Mouse (Mus musculus) embryonic facial prominence, embryonic 10.5 days (tissue): ENCODE measurements around the gene Ggcx. TPM values are rescaled to one million over a fixed set of nuclear protein-coding genes. Genes with fewer than 3 reads are reported as not detected.

ENCODE experiments used
- DNase-seq: peaks from one replicate; pipeline ENCODE4 v3.0.0-alpha.2; 2017; ENCODE audit warnings: low spot score
- H3K27ac ChIP-seq: fragments of 300-500 bp; sonication (generic); replicated peaks from 2 replicates; pipeline ENCODE4 v1.5.1; 2016; ENCODE audit warnings: mild to moderate bottlenecking
- H3K27me3 ChIP-seq: fragments of 300-500 bp; sonication (generic); replicated peaks from 2 replicates; pipeline ENCODE4 v1.6.1; 2016; ENCODE audit warnings: low read depth, mild to moderate bottlenecking; ENCODE audit not compliant: poor library complexity, severe bottlenecking
- H3K36me3 ChIP-seq: fragments of 300-500 bp; sonication (generic); replicated peaks from 2 replicates; pipeline ENCODE4 v1.6.1; 2016; ENCODE audit warnings: mild to moderate bottlenecking, moderate library complexity
- H3K4me1 ChIP-seq: fragments of 300-500 bp; sonication (generic); 2 replicates; pipeline ENCODE4 v1.6.1; 2016
- H3K4me3 ChIP-seq: fragments of 300-500 bp; sonication (generic); 2 replicates; pipeline ENCODE4 v1.5.1; 2016; ENCODE audit warnings: mild to moderate bottlenecking, moderate library complexity
- H3K9me3 ChIP-seq: fragments of 300-500 bp; sonication (generic); 2 replicates; pipeline ENCODE4 v1.6.1; 2016; ENCODE audit warnings: mild to moderate bottlenecking
- WGBS: fragments of 180-500 bp; shearing (Covaris S2); methylation state at CpG from one replicate; pipeline ENCODE4 v1.1.7; 2016; 5-methylcytosine and 5-hydroxymethylcytosine counted together
- polyA plus RNA-seq: library from polyadenylated mRNA; unstranded; fragments of >200 nt; fragmentation: Nextera tagmentation; extraction: Ambion mirVana; gene quantifications from 2 replicates; pipeline ENCODE4 v1.2.1, GENCODE M21; 2016

Ggcx gene
- polyA plus RNA-seq, 1 experiment from 2014 or later = 20.4 TPM

- Histone ChIP-seq H3K36me3 (peaks cover 11% of the 10 kb centered on the region), H3K9me3 (no peaks in the 10 kb centered on the region), H3K27me3 (0 out of 2 replicates have a peak, but pooled peaks cover 3% of the 10 kb centered on the region), H3K4me3 (peak within 1 kb of the TSS; percentile 64), H3K27ac (peak within 1 kb of the TSS; percentile 91), H3K4me1 (peaks cover 48% of the 10 kb centered on the region)
- DNase-seq = peak; percentile 73
- whole genome bisulfite sequencing = 1% methylated on average over 33 of the region's 33 CpGs
Measured at GRCm38 (mm10) chr6:72389941-72390771, 24.0 kb upstream of the Ggcx start, which contains the start of gene Vamp8. Vamp8 (minus strand) TSS chr6:72390703.

DNA sequence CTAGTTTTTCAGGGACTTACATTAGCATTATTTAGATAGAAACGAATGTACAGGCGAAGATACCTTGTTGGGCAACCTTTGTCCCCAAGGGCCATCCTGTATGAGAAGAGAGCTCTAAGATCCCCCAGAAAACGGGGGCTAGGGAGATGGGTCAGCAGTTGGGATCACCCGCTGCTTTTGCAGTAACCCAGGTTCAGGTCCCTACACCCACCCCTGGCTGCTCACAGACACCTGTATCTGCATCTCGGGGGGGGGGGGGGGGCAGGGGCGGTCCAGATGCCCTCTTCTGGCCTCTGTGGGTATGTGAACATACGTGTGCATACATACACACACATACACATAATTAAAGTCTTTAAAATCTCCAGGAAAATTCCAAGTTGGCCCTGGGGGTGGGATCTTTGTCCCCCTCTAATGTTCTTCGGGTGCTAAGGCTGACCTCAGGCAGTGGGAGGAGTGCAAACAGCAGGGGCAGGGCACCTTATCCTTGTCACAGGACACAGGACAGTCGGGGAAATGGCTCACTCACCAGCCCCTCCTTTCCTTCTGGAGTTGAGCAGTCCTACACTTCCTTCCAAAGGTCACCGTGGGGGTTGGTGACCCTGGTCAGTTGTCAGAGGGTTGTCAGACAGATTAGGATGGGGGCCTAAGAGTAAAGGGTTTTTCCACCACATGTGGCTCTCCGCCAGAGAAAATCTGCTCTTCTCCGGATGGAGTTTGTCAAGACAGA lies 23.1 kb upstream of the Ggcx start:
- peak; percentile 51 for DNase-seq
- peaks cover 48% of the 10 kb centered on the region for H3K4me1 ChIP-seq
- peak overlapping the region; percentile 64 for H3K4me3 ChIP-seq
- 0 out of 2 replicates have a peak, but pooled peaks cover 3% of the 10 kb centered on the region for H3K27me3 ChIP-seq
- no peaks in the 10 kb centered on the region for H3K9me3 ChIP-seq
- peaks cover 5% of the 10 kb centered on the region; the same call in 1 of the 2 replicates for H3K36me3 ChIP-seq
- H3K27ac ChIP-seq = peak overlapping the region; percentile 91
- WGBS = 9% methylated on average over 12 of the region's 12 CpGs

- Histone ChIP-seq H3K27me3 (0 out of 2 replicates have a peak, but pooled peaks cover 3% of the 10 kb centered on the region), H3K4me1 (peaks cover 48% of the 10 kb centered on the region), H3K4me3 (no peak overlapping the region), H3K36me3 (no peaks in the 10 kb centered on the region), H3K27ac (no peak overlapping the region), H3K9me3 (no peaks in the 10 kb centered on the region)
- 86% methylated on average over 5 of the region's 5 CpGs for WGBS
- DNase-seq = no peak
Measured at GRCm38 (mm10) chr6:72392341-72392740, 21.8 kb upstream of the Ggcx start.

DNA sequence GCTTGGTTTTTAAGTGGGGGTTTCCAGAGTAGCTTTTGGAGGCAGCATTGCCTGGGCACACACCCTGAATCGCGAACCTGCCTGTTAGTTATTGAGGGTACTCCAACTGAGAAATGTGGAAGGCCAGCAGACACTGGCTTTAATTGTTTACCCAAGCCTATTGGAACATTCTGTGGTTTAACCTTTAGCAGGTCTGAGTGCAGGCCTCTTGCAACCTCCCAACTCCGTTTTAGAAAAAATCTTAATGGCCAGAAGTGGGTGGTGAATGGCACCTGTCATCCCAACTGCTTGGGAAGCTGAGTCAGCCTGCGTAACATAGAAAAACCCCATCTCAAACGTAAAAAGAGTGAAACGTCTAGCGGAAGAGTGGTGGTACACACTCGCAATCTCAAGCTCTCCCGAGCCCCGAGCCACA lies 17.3 kb upstream of the Ggcx start:
- H3K36me3 ChIP-seq = no peaks in the 10 kb centered on the region
- WGBS = 82% methylated on average over 10 of the region's 10 CpGs
- no peak overlapping the region for H3K27ac ChIP-seq
- no peaks in the 10 kb centered on the region for H3K27me3 ChIP-seq
- DNase-seq = no peak
- no peaks in the 10 kb centered on the region for H3K9me3 ChIP-seq
- H3K4me1 ChIP-seq = peaks cover 9% of the 10 kb centered on the region; the same call in 1 of the 2 replicates
- no peak overlapping the region for H3K4me3 ChIP-seq

DNA sequence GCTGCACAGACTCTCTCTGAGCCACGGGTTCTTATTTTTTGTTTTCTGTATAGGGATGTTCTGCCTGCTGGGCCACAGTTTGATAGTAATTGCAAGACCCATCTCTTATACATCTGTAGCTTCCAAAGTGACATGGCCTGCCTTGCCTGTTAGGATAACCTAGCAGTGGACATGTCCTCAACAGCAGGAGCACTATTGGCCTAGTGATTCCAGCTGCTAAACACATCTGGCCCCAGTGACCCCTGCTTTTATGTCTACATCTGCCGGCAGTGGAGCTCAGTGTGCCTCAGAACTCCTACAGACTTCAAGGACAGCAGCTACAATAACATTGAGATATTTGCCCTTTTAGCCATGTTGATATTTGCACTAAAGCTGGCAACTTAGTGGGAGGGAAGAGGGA lies 14.1 kb upstream of the Ggcx start:
- Histone ChIP-seq H3K4me3 (no peak overlapping the region), H3K9me3 (no peaks in the 10 kb centered on the region), H3K27me3 (no peaks in the 10 kb centered on the region), H3K27ac (no peak overlapping the region), H3K36me3 (no peaks in the 10 kb centered on the region), H3K4me1 (no peaks in the 10 kb centered on the region)
- 54% methylated on average over 2 of the region's 2 CpGs for WGBS
- DNase-seq = no peak

DNA sequence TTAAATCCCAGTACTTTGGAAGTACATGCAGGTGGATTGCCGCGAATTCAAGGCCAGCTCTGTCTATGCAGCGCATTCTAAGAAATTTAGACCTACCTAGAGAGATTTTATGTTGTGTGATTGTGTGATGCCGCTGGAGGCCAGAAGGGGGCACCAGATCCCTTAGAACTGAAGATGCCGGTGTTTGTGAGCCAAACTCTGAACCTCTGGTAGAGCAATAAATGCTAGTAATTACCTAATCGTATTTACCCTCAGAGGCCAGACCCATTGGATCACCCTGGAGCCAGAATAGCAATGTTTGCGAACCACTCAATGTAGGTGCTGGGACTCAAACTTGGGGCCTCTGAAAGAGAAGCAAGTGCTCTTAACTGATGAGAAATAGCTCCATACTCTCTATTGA lies 12.2 kb upstream of the Ggcx start:
- no peaks in the 10 kb centered on the region for H3K4me1 ChIP-seq
- H3K27ac ChIP-seq = no peak overlapping the region
- no peaks in the 10 kb centered on the region for H3K9me3 ChIP-seq
- DNase-seq = peak; percentile 74
- H3K27me3 ChIP-seq = no peaks in the 10 kb centered on the region
- 24% methylated on average over 7 of the region's 7 CpGs for WGBS
- no peak overlapping the region for H3K4me3 ChIP-seq
- H3K36me3 ChIP-seq = no peaks in the 10 kb centered on the region

- 85% methylated on average over 7 of the region's 7 CpGs for WGBS
- no peak for DNase-seq
- Histone ChIP-seq H3K4me1 (no peaks in the 10 kb centered on the region), H3K4me3 (no peak overlapping the region), H3K36me3 (no peaks in the 10 kb centered on the region), H3K27me3 (no peaks in the 10 kb centered on the region), H3K9me3 (no peaks in the 10 kb centered on the region), H3K27ac (no peak overlapping the region)
Measured at GRCm38 (mm10) chr6:72405356-72405755, 8.8 kb upstream of the Ggcx start.

DNA sequence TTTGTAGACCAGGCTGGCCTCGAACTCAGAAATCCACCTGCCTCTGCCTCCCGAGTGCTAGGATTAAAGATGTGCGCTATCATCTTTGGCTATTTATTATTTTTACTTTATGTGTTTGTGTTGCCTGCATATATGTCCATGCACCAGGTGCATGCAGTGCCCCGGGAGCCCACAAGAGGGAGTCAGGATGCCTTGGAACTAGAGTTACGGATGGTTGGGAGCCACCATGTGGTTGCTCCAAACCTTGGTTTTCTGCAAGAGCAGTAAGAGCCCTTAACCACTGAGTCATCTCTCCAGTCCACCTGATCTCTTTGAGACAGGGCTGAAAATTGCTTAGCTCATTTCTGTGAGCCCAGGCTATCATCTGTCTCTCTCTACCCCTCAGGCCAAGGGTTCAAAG lies 7.0 kb upstream of the Ggcx start:
- peak; percentile 90 for DNase-seq
- no peak overlapping the region for H3K4me3 ChIP-seq
- 3% methylated on average over 5 of the region's 5 CpGs for WGBS
- no peak overlapping the region for H3K27ac ChIP-seq
- no peaks in the 10 kb centered on the region for H3K4me1 ChIP-seq
- H3K36me3 ChIP-seq = no peaks in the 10 kb centered on the region
- no peaks in the 10 kb centered on the region for H3K27me3 ChIP-seq
- H3K9me3 ChIP-seq = no peaks in the 10 kb centered on the region

- Histone ChIP-seq H3K9me3 (no peaks in the 10 kb centered on the region), H3K27me3 (no peaks in the 10 kb centered on the region), H3K4me3 (no peak overlapping the region), H3K4me1 (peaks cover 7% of the 10 kb centered on the region), H3K27ac (no peak overlapping the region), H3K36me3 (no peaks in the 10 kb centered on the region)
- peak; percentile 66 for DNase-seq
- WGBS = 20% methylated on average over 3 of the region's 3 CpGs
Measured at GRCm38 (mm10) chr6:72409567-72409966, 4.5 kb upstream of the Ggcx start.

GRCm38 (mm10) chr6:72410003-72410402 lies 4.1 kb upstream of the Ggcx start:
- Histone ChIP-seq H3K9me3 (no peaks in the 10 kb centered on the region), H3K4me3 (no peak overlapping the region), H3K27ac (no peak overlapping the region), H3K4me1 (peaks cover 12% of the 10 kb centered on the region), H3K27me3 (no peaks in the 10 kb centered on the region), H3K36me3 (no peaks in the 10 kb centered on the region)
- 44% methylated on average over 1 of the region's 1 CpGs for WGBS
- no peak for DNase-seq

- H3K9me3 ChIP-seq = no peaks in the 10 kb centered on the region
- H3K27ac ChIP-seq = no peak overlapping the region
- H3K27me3 ChIP-seq = no peaks in the 10 kb centered on the region
- no peak for DNase-seq
- no peak overlapping the region for H3K4me3 ChIP-seq
- H3K4me1 ChIP-seq = peaks cover 16% of the 10 kb centered on the region
- 85% methylated on average over 7 of the region's 7 CpGs for WGBS
- no peaks in the 10 kb centered on the region for H3K36me3 ChIP-seq
Measured at GRCm38 (mm10) chr6:72410518-72410917, 3.6 kb upstream of the Ggcx start.

- Histone ChIP-seq H3K4me3 (peak overlapping the region; percentile 87), H3K27me3 (no peaks in the 10 kb centered on the region)
- WGBS = 81% methylated on average over 5 of the region's 5 CpGs
Measured at GRCm38 (mm10) chr6:72415181-72415580, 1.1 kb downstream of the Ggcx start.

More at GRCm38 (mm10) chr6:72415181-72415580, 1.1 kb downstream of the Ggcx start:
- no peaks in the 10 kb centered on the region for H3K9me3 ChIP-seq
- peaks cover 20% of the 10 kb centered on the region for H3K4me1 ChIP-seq
- no peak for DNase-seq
- H3K36me3 ChIP-seq = peaks cover 33% of the 10 kb centered on the region
- H3K27ac ChIP-seq = no peak overlapping the region
